Mouse (Mus musculus) CD8-positive naive resting alpha-beta T cell, adult 57 days (primary cell): ENCODE data around the gene Slc25a41. TPM values are rescaled to one million over a fixed set of nuclear protein-coding genes. Genes with fewer than 3 reads are reported as not detected.

Source experiments
- total RNA-seq: library from RNA; stranded (reverse); gene quantifications from one replicate; pipeline ENCODE4 v1.2.4, GENCODE M21; 2023

The Slc25a41 gene
- total RNA-seq = not detected

DNA sequence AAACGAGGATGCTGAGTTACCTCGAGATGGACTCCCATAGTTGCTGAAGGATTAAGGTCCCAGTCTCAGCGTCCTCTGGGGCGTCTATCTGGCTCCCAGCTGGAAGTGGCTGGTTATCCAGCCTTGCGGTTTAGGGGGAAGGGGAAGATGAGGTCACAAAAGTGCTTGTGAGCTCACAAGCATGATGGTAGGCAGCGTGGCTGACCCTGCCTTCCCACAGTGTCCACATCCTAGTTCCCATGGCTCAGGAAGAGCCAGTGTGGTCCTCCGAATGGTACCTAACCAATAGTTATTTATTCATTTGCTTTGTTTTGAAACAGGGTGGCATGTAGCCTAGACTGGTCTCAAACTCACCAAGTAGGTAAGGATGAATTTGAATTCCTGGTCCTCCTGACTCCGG lies at the start of gene Slc25a41:
Slc25a41 (minus strand) TSS at position 101 of the 400 bp plus-strand sequence.

DNA sequence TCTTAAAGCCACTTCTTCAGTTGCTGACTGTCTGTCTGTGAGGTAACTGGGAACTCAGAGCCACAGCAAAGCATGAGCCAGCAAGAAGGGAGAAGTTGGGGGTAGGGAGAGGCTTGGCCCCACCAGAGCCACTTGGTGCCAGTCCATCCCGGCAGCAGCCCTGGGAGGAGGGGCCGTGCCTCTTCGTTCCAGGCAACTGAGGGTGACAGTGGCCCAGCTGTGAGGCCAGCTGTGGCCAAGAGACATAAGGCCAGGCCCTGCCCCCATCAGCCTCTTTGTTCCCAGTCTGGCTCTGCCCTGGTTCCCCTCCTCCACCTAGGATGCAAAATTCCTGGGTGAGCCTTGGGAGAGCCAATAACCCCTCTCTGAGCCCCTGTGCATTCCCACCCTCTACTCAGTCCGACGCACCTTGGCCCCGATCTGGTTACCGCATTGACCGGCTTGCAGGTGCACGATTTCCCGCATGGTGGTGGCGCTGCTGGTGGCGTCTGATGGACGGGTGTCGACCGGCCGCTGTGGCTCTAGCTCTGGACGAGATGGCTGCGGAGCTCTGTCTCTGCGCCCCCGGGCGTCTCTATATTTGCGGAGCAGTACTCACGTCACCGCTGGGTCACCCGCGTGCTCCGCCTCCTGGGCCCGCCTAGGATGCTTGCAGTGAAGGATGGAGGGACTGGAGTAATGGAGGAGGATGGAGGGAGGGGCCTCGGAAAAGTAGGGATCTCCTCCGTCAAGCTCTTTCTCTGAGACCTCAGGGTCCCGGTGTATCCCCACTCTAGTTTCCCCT lies 45.8 kb upstream of the Slc25a41 start, which contains the start of gene Tubb4a:
Tubb4a (minus strand) TSS at position 734 of the 784 bp plus-strand sequence.

DNA sequence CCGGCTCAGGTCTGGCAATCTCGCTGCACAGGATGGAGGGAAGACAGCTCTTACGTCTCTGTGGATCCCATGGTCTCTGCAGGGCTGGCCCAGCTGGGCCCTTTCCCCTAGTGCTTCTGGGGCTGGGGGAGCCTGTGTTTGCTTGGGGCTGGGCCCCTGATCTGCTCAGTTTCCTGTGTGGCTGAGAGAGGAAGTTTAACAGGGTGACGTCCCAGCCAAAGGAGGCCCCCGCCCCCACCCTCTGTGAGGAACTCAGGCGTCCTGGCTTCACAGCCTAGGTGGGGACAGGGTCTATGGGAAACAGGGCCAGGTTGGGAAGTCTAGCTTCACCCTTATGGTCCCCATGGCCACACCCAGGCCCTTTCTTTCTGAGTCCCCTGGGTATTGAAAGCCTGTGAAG lies 36.9 kb upstream of the Slc25a41 start, which contains the start of gene Dennd1c:
Dennd1c (minus strand) TSS at position 179 of the 400 bp plus-strand sequence.

DNA sequence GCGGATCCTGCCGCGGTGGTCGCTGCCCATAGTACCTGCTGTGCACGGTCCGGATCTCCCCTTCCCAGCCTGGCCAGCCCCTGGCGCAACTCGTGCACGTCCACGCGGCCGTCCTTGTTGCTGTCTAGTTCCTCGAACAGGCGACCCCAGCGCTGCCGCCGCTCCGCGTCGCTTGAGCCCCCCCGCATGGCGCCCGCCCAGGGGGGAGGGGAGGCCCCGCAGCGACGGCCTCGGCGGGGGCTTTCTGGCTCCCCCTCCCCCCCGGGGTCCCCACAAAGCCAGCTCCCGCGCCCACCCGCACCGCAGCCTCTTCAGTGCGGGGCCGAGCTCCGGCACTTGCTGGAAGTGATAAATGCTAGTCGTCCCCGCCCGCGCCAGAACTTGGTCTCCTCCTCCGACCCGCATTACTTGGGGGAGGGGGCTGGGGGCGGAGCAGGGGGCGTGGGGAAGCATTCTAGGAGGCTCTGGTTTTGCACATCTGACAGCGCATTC lies 18.1 kb upstream of the Slc25a41 start, which contains the start of gene Slc25a23:
Slc25a23 (minus strand) TSS at position 378 of the 492 bp plus-strand sequence.

DNA sequence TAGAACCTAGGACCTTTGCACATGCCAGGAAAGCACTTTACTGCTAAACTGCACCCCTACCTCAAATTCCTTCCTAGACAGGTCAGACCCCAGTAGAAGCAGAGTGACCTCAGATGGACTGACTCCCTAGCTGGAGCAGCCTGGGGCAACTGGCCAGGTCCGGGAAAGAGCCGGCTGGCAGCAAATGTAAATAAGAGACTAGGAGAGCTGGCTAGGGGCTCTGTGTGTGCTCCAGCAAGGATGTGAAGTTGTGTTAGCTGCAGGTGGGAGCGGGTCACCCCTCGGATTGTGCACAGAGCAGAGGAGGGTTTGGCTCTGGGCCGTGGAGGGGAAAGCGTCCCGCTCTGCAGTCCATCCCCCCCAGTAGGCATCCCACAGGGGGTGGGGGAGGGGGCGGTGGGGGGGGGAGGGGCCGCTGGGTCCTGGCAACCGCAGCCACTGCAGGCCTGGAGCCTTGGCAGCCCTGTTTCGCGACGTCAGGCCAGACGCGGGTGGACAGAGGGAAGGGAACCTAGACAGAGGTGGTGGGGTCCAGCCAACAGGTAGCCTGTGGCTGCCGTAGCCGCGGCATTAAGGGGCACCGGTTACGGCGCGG lies 17.5 kb upstream of the Slc25a41 start, which contains the start of gene Crb3:
Crb3 (plus strand) TSS at position 215 of the 595 bp plus-strand sequence.

DNA sequence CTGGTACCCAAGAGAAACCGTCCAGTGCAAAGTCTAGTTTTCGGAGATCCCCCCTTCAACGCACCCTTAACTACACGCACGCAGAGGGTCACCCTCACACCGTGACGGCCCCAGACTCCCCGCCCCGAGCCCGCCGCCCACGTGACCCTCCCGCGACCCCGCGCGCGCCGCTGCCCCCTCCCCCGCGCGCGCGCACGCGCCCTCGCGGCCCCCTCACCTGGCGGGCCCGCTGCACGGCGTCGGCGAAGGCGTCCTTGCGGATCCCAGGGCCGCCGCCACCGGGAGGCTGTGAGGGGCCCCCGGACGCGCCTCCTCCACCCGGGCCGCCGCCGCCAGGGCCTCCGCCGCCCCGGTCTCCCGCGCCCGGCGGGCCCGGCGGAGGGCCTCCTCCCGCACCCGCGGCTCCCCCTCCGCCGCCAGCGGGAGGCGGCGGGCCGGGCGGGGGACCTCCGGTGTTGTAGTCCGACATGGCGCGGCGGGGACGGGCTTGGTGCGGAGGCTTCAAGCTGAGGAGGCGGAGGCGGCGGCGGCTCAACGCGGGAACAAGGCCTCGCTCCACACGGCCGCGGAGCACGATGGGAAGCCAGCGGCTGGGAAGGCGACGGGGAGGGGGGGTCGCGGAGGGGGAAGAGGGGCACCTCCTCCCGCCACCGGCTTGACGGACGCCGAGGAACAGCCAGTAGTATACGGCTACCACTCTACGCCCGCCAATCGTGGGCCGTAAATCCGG lies 10.4 kb downstream of the Slc25a41 start, which contains the start of gene Khsrp:
Khsrp (minus strand) TSS at position 592 of the 730 bp plus-strand sequence.

DNA sequence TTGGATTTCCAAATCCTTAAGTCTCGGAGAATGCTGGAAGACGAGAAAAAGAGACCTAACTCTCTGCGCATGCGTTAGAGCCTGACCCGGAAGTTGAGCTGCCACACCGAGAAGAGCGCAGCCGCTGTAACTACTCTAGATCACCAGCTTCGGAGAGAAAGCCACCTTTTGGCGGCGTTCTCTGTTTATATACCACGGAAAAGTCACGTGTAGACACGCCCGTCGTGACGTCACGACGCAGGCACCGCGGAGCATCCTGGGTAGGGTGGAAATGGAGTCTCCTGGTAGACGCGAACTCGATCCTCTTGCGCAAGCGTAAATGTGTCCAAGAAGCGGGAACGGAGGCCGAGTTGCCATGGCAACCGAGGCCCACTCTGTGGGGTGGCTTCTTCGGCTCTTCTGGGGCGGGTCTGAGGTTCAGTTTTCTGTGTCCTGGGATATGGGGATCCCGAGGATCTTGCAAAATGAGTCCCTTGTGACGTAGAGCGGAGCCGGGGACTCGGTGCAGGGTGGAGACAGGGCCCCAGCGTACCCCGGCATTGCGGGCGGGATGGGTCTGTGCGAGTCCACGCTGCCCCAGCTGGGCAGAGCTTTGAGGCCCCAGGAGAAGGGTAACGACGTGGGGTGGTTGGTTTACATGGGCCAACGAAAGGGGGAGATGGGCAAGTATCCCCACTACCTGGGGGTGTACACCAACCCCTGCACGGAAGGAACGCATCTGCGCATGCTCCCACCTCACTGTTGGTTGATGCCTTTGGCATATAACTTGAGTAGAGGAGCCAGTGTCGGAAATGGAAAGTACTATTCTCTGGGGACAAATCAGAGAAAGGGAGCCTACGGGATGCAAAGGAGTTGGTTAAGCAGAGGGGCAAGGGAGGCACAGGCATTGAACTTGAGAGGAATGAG lies 30.0 kb downstream of the Slc25a41 start, which contains the start of the genes Gtf2f1 and Gm17949:
Gtf2f1 (minus strand) TSS at position 53 of the 906 bp plus-strand sequence.
Gm17949 (plus strand) TSS at position 234 of the 906 bp plus-strand sequence.

DNA sequence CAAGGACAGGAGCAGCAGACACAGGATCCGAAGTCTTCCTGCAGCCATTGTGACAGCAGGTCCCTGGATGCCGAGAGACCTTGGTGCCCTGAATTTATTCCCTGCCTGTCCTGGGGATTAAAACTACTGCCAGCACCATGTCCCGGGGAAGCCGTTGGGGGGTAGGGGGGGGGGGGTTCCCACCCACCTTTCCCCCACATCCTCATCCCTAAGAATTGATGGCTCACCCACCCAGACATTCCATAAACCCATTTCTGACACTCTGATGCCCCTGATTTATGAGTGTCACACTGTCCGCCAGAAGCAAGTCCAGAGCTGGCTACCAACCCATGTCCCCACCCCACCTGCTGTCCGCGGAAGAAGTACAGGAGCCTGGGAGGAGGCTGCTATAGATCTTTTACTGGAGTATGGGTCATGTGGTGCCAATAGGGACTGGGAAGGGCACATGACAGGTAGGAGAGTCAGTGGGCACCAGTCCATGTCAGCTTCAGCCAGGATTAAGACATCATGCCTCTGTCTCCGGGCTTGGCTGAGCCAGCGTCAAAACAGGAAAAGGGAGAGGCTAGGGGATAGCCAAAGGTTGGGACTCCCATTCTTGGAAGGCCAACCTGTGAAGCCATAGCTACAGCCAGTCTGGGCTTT lies 41.4 kb downstream of the Slc25a41 start, which contains the start of gene Pspn:
Pspn (minus strand) TSS at position 51 of the 642 bp plus-strand sequence.

DNA sequence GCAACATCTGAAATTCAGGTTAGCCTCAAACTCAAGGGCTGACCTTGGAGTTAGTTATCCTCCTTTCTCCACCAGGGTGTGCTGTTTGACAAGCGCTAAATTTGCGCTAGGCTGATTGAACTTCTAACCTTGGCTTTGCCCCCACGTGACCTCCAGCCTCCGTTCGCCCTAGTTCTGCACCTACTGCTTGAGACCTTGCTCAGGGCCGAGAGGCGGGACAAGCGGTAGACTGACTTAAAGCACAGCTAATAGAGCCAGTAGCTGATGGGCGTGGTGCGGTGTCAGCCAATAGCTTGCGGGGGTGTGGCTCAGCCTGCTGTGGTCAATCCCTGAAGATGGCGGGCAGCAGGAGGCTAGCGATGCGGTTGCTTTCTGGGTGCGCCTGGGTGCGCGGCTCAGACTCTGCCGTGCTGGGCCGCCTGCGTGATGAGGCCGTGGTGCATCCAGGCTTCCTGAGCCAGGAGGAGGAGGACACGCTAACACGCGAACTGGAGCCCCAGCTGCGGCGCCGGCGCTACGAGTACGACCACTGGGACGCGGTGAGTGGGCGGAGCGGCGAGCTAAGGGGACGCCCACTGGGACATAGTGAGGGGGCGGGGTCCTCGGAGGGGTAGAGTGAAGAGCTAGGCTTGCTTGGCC lies 44.3 kb downstream of the Slc25a41 start, which contains the start of gene Alkbh7:
Alkbh7 (plus strand) TSS at position 311 of the 639 bp plus-strand sequence.

DNA sequence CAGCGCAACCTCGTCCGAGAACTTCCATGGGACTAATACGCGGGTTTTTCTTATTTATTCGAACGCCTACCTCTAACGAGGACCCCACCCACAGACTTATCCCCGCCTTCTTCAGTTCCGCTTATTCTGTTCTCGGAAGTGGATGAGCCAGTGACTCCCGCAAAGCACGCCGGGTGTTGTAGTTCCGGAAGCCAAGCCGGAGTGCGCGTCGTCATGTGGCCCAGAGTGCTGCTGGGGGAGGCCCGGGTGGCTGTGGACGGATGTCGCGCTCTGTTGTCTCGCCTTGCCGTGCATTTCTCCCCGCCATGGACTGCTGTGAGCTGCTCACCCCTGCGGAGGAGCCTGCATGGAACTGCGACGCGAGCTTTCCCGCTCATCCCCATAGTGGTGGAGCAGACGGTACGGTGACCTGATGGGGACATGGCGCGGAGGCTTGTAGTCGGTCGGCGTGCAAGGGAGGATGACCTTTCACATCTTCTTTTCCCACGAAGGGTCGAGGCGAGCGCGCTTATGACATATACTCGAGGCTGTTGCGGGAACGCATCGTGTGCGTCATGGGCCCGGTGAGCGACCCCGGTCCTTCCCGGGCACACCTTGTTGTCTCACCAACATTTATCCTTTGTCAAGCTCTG lies 51.2 kb downstream of the Slc25a41 start, which contains the start of gene Clpp:
Clpp (plus strand) TSS at position 191 of the 632 bp plus-strand sequence.

Other genes with a start within 250 kb of the Slc25a41 start
- 21.6 TPM for gene Rfx2, start 210.6 kb downstream of the Slc25a41 start, total RNA-seq
- not detected for gene Acsbg2, start 167.2 kb downstream of the Slc25a41 start, total RNA-seq
- gene 1700061G19Rik, start 166.2 kb downstream of the Slc25a41 start, total RNA-seq = 2.1 TPM
- gene Mllt1, start 106.2 kb downstream of the Slc25a41 start, total RNA-seq = 49.0 TPM
- gene Acer1, start 59.5 kb downstream of the Slc25a41 start, total RNA-seq = not detected
- gene Clpp, start 51.3 kb downstream of the Slc25a41 start, total RNA-seq = 27.6 TPM
- gene Alkbh7, start 44.3 kb downstream of the Slc25a41 start, total RNA-seq = 12.2 TPM
- not detected for gene Pspn, start 41.6 kb downstream of the Slc25a41 start, total RNA-seq
- 70.0 TPM for gene Gtf2f1, start 30.4 kb downstream of the Slc25a41 start, total RNA-seq
- gene Gm17949, start 30.2 kb downstream of the Slc25a41 start, total RNA-seq = not detected
- gene Khsrp, start 10.1 kb downstream of the Slc25a41 start, total RNA-seq = 116 TPM
- gene Crb3, start 17.5 kb upstream of the Slc25a41 start, total RNA-seq = 2.2 TPM
- gene Slc25a23, start 18.2 kb upstream of the Slc25a41 start, total RNA-seq = 22.2 TPM
- gene Dennd1c, start 36.9 kb upstream of the Slc25a41 start, total RNA-seq = 160 TPM
- gene Tubb4a, start 46.1 kb upstream of the Slc25a41 start, total RNA-seq = 1.5 TPM
- 0.40 TPM for gene Tnfsf9, start 63.7 kb upstream of the Slc25a41 start, total RNA-seq
- gene Cd70, start 108.1 kb upstream of the Slc25a41 start, total RNA-seq = not detected
- 1.9 TPM for gene Tnfsf14, start 152.5 kb upstream of the Slc25a41 start, total RNA-seq
- gene C3, start 186.5 kb upstream of the Slc25a41 start, total RNA-seq = 1.3 TPM
- gene Gpr108, start 206.8 kb upstream of the Slc25a41 start, total RNA-seq = 36.6 TPM
- gene Trip10, start 207.8 kb upstream of the Slc25a41 start, total RNA-seq = 4.7 TPM
- 171 TPM for gene Vav1, start 237.4 kb upstream of the Slc25a41 start, total RNA-seq